Mouse (Mus musculus): ENCODE results near the gene Btrc. TPM values are rescaled to one million over a fixed set of nuclear protein-coding genes. Genes with fewer than 3 reads are reported as not detected.
"Not testable (repeated sequence)": the region's sequence is repeated elsewhere in the genome, so short reads cannot be mapped to it uniquely, and the experiment has no call there.

The Btrc gene
- 1.6 and 5.0 TPM in 2 replicates for polyA plus RNA-seq (2012; ENCODE audit: insufficient read depth, low replicate concordance)

GRCm38 (mm10) chr19:45363384-45363926, at the start of gene Btrc:
Btrc (plus strand) TSS chr19:45363734.
- peaks cover 18% of the 10 kb centered on the region for H3K4me1 ChIP-seq
- TF ChIP-seq FLI1 (IDR thresholded peaks at IDR 0.05; ENCODE audit: low read length) = 0 out of 2 replicates have a peak, but pooled peaks have one; percentile 43
- no peak for TF ChIP-seq GATA1 (IDR thresholded peaks at IDR 0.05; ENCODE audit: borderline replicate concordance, low read length)

GRCm38 (mm10) chr19:45317473-45317882, 46.1 kb upstream of the Btrc start:
- Histone ChIP-seq H3K9me3 (peaks cover 5% of the 10 kb centered on the region), H3K36me3 (replicated peaks; ENCODE audit: low read length) (no peaks in the 10 kb centered on the region), H3K4me1 (no peaks in the 10 kb centered on the region), H3K4me3 (replicated peaks) (no peak overlapping the region), H3K27me3 (replicated peaks) (peaks cover 51% of the 10 kb centered on the region)
- no peak for TF ChIP-seq FLI1 (IDR thresholded peaks at IDR 0.05; ENCODE audit: low read length)
- no peak for TF ChIP-seq GATA1 (IDR thresholded peaks at IDR 0.05; ENCODE audit: borderline replicate concordance, low read length)

More at GRCm38 (mm10) chr19:45363384-45363926, at the start of gene Btrc:
- Histone ChIP-seq H3K4me3 (replicated peaks) (peak within 1 kb of the TSS; percentile 98), H3K27me3 (replicated peaks) (no peaks in the 10 kb centered on the region), H3K36me3 (replicated peaks; ENCODE audit: low read length) (peaks cover 9% of the 10 kb centered on the region), H3K9me3 (no peaks in the 10 kb centered on the region)

- Histone ChIP-seq H3K36me3 (replicated peaks; ENCODE audit: low read length) (no peaks in the 10 kb centered on the region), H3K4me3 (replicated peaks) (no peak overlapping the region), H3K27me3 (replicated peaks) (peaks cover 37% of the 10 kb centered on the region), H3K9me3 (peaks cover 2% of the 10 kb centered on the region), H3K4me1 (no peaks in the 10 kb centered on the region)
- TF ChIP-seq FLI1 (IDR thresholded peaks at IDR 0.05; ENCODE audit: low read length) (no peak), GATA1 (IDR thresholded peaks at IDR 0.05; ENCODE audit: borderline replicate concordance, low read length) (no peak)
Measured at GRCm38 (mm10) chr19:45321062-45321461, 42.5 kb upstream of the Btrc start.

GRCm38 (mm10) chr19:45329039-45329438, 34.5 kb upstream of the Btrc start:
- Histone ChIP-seq H3K4me3 (replicated peaks) (no peak overlapping the region), H3K27me3 (replicated peaks) (peaks cover 45% of the 10 kb centered on the region), H3K36me3 (replicated peaks; ENCODE audit: low read length) (no peaks in the 10 kb centered on the region), H3K4me1 (peaks cover 6% of the 10 kb centered on the region; the same call in 1 of the 2 replicates), H3K9me3 (peaks cover 14% of the 10 kb centered on the region)
- no peak for TF ChIP-seq GATA1 (IDR thresholded peaks at IDR 0.05; ENCODE audit: borderline replicate concordance, low read length)
- no peak for TF ChIP-seq FLI1 (IDR thresholded peaks at IDR 0.05; ENCODE audit: low read length)

DNA sequence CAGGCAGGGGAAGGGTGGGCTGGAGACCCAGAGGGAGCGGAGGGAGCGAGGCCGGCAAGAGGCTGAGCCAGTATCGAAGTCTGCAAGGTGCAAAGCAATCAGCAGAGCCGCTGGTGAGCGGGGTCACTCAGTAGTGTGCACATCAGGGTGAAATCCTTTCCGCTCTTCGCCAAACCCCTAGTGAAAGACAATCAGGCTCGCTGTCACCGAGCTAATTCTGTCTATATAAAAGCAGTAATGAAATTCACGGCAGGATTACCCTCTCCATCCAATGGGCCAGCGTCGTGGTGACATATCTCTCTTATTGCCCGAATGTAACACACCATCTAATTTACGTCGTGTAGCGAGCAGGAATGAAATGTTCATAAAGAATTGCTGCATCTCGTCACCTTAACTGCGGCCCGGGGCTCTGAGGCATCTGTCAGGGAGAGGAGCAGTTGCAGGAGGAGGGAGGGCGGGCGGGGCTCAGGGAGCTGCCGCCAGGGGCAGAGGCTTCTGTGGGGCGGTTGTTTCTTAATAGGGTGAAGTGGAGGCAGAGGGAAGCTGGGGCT, 33.7 kb upstream of the Btrc start:
- no peaks in the 10 kb centered on the region for H3K36me3 ChIP-seq (replicated peaks; ENCODE audit: low read length)
- H3K4me1 ChIP-seq = peaks cover 6% of the 10 kb centered on the region; the same call in 1 of the 2 replicates
- peaks cover 14% of the 10 kb centered on the region for H3K9me3 ChIP-seq
- TF ChIP-seq FLI1 (IDR thresholded peaks at IDR 0.05; ENCODE audit: low read length) = no peak
- no peak for TF ChIP-seq GATA1 (IDR thresholded peaks at IDR 0.05; ENCODE audit: borderline replicate concordance, low read length)
- peaks cover 50% of the 10 kb centered on the region for H3K27me3 ChIP-seq (replicated peaks)
- no peak overlapping the region for H3K4me3 ChIP-seq (replicated peaks)

DNA sequence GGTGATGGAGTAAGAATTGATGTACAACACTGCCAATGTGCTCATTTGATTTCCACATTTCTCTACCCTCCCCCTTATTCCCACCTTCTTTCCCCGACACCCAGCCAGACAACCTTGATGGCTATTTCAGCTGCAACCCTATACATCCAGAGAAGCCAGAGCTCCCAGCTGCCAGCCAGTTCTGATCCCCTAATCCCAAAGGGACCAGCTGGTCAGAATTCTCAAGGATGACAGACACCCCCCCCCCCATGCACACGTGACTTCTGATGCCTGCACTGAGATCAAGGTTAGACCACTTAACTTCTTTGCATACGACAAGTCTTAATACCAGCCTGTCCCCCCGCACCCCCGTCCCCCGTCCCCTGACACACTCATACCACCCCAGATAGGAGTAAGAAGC, 26.8 kb upstream of the Btrc start:
- peaks cover 37% of the 10 kb centered on the region for H3K27me3 ChIP-seq (replicated peaks)
- TF ChIP-seq GATA1 (IDR thresholded peaks at IDR 0.05; ENCODE audit: borderline replicate concordance, low read length) = no peak
- no peak for TF ChIP-seq FLI1 (IDR thresholded peaks at IDR 0.05; ENCODE audit: low read length)
- no peak overlapping the region for H3K4me3 ChIP-seq (replicated peaks)
- H3K36me3 ChIP-seq (replicated peaks; ENCODE audit: low read length) = no peaks in the 10 kb centered on the region
- peaks cover 4% of the 10 kb centered on the region for H3K9me3 ChIP-seq
- H3K4me1 ChIP-seq = peaks cover 3% of the 10 kb centered on the region; the same call in 1 of the 2 replicates

DNA sequence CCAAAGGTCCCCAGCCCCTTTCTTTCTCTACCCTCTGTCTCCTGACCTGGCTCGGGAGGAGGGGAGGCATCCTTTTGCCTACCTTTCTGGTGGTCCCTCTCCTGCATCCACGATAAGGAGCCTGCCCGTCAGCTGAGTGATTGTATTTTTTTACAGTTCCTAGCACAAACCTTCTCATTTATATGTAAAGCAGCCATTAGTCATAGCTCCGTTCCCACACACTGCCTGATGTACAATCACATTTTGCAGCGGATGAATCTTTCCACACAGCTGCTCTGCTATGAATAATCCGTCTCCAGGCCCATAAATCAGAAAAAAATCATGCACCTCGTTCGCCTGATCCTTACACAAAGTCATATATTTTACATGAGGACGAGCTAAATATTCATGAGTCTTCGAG, 25.4 kb upstream of the Btrc start:
- TF ChIP-seq FLI1 (IDR thresholded peaks at IDR 0.05; ENCODE audit: low read length) (no peak), GATA1 (IDR thresholded peaks at IDR 0.05; ENCODE audit: borderline replicate concordance, low read length) (no peak)
- Histone ChIP-seq H3K9me3 (no peaks in the 10 kb centered on the region), H3K36me3 (replicated peaks; ENCODE audit: low read length) (no peaks in the 10 kb centered on the region), H3K4me3 (replicated peaks) (no peak overlapping the region), H3K4me1 (no peaks in the 10 kb centered on the region), H3K27me3 (replicated peaks) (peaks cover 39% of the 10 kb centered on the region)

- TF ChIP-seq FLI1 (IDR thresholded peaks at IDR 0.05; ENCODE audit: low read length) = no peak
- no peak for TF ChIP-seq GATA1 (IDR thresholded peaks at IDR 0.05; ENCODE audit: borderline replicate concordance, low read length)
Measured at GRCm38 (mm10) chr19:45343941-45344340, 19.6 kb upstream of the Btrc start.

GRCm38 (mm10) chr19:45348188-45348587, 15.3 kb upstream of the Btrc start:
- TF ChIP-seq GATA1 (IDR thresholded peaks at IDR 0.05; ENCODE audit: borderline replicate concordance, low read length) (no peak), FLI1 (IDR thresholded peaks at IDR 0.05; ENCODE audit: low read length) (no peak)
- Histone ChIP-seq H3K4me1 (no peaks in the 10 kb centered on the region), H3K36me3 (replicated peaks; ENCODE audit: low read length) (no peaks in the 10 kb centered on the region), H3K27me3 (replicated peaks) (peaks cover 33% of the 10 kb centered on the region), H3K4me3 (replicated peaks) (no peak overlapping the region), H3K9me3 (peaks cover 10% of the 10 kb centered on the region; the same call in 1 of the 2 replicates)

More at GRCm38 (mm10) chr19:45343941-45344340, 19.6 kb upstream of the Btrc start:
- Histone ChIP-seq H3K4me3 (replicated peaks) (no peak overlapping the region), H3K36me3 (replicated peaks; ENCODE audit: low read length) (no peaks in the 10 kb centered on the region), H3K27me3 (replicated peaks) (peaks cover 33% of the 10 kb centered on the region), H3K9me3 (no peaks in the 10 kb centered on the region), H3K4me1 (no peaks in the 10 kb centered on the region)

DNA sequence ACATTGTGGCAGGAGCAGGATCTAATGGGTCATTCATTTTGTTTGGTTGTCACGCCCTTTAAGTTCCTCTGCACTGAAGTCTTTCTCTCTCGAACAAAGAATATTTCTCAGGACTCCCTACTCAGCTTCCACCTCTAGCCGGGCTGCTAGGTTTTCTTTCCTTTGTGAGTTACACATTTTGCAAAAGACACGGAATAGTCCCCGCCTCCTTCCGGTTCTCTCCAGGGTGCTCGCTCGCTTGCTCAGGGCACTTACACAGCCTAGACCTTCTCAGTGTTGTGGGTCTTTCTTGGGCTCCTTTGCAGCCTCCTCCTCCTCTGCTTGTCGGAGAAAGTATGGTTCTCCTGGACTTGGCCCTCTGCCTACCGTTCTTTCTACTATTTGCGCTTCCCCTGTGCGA, 13.1 kb upstream of the Btrc start:
- Histone ChIP-seq H3K9me3 (peaks cover 10% of the 10 kb centered on the region; the same call in 1 of the 2 replicates), H3K27me3 (replicated peaks) (peaks cover 25% of the 10 kb centered on the region), H3K36me3 (replicated peaks; ENCODE audit: low read length) (no peaks in the 10 kb centered on the region), H3K4me3 (replicated peaks) (no peak overlapping the region), H3K4me1 (no peaks in the 10 kb centered on the region)
- TF ChIP-seq GATA1 (IDR thresholded peaks at IDR 0.05; ENCODE audit: borderline replicate concordance, low read length) = no peak

DNA sequence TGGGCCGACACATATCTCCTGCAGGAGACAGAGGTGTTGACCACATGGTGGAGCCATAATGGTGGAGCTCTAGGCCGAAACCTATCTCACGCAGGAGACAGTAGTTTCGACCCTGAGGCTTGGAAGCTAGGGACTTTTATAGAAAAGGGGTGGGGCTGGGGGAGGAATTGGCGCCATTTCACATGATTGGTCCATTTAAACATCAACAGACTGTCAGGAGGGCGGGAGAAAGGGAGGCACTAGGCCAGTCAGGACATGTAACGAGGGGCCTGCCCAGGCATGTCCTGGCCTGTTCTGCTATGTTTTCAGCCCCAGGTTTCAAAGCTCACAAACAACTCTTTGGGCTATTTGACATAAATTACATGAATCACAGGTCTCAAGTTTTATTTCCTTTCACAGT, 10.8 kb upstream of the Btrc start:
- not testable (repeated sequence) for H3K4me3 ChIP-seq (replicated peaks); H3K9me3 ChIP-seq; H3K36me3 ChIP-seq (replicated peaks; ENCODE audit: low read length); H3K4me1 ChIP-seq
- peaks cover 25% of the 10 kb centered on the region for H3K27me3 ChIP-seq (replicated peaks)
